Mouse (Mus musculus): ENCODE data around the gene Cebpb. TPM values are rescaled to one million over a fixed set of nuclear protein-coding genes. Genes with fewer than 3 reads are reported as not detected.
A peak's percentile ranks its signal among the peaks of the same experiment; 100 is the strongest.

Cebpb gene
- polyA plus RNA-seq, 1 experiment from 2014 or later: 7.4 TPM

GRCm38 (mm10) chr2:167709969-167710368 lies 21.3 kb downstream of the Cebpb start:
- H3K9ac ChIP-seq: no peak overlapping the region
- ATAC-seq (ENCODE audit: low read depth) (no peak), DNase-seq (no peak)
- H3K9me3 ChIP-seq (replicated peaks): no peaks in the 10 kb centered on the region
- H3K4me2 ChIP-seq: no peak overlapping the region
- no peak overlapping the region; the same call in 1 of the 2 replicates for H3K27ac ChIP-seq
- WGBS (ENCODE audit: insufficient replicate concordance): 40% methylated on average over 6 of the region's 6 CpGs
- no peaks in the 10 kb centered on the region for H3K36me3 ChIP-seq
- peaks cover 16% of the 10 kb centered on the region for H3K4me1 ChIP-seq (replicated peaks)
- no peaks in the 10 kb centered on the region for H3K27me3 ChIP-seq
- H3K4me3 ChIP-seq (replicated peaks): no peak overlapping the region

GRCm38 (mm10) chr2:167710574-167710973 lies 21.9 kb downstream of the Cebpb start:
- Histone ChIP-seq H3K36me3 (no peaks in the 10 kb centered on the region), H3K27me3 (no peaks in the 10 kb centered on the region), H3K9ac (no peak overlapping the region), H3K27ac (no peak overlapping the region; the same call in 1 of the 2 replicates), H3K4me1 (replicated peaks) (peaks cover 16% of the 10 kb centered on the region), H3K4me3 (replicated peaks) (no peak overlapping the region), H3K9me3 (replicated peaks) (no peaks in the 10 kb centered on the region), H3K4me2 (no peak overlapping the region)
- WGBS (ENCODE audit: insufficient replicate concordance): 28% methylated on average over 6 of the region's 6 CpGs
- no peak for DNase-seq
- no peak for ATAC-seq (ENCODE audit: low read depth)

- H3K4me3 ChIP-seq (replicated peaks): no peak overlapping the region
- H3K9ac ChIP-seq: no peak overlapping the region
- H3K36me3 ChIP-seq: no peaks in the 10 kb centered on the region
- DNase-seq (no peak), ATAC-seq (ENCODE audit: low read depth) (no peak)
- no peaks in the 10 kb centered on the region for H3K27me3 ChIP-seq
- no peak overlapping the region for H3K4me2 ChIP-seq
- no peak overlapping the region for H3K27ac ChIP-seq
- WGBS (ENCODE audit: insufficient replicate concordance): 47% methylated on average over 19 of the region's 23 CpGs
- peaks cover 16% of the 10 kb centered on the region for H3K4me1 ChIP-seq (replicated peaks)
- H3K9me3 ChIP-seq (replicated peaks): no peaks in the 10 kb centered on the region
Observed at GRCm38 (mm10) chr2:167712872-167713821, 24.4 kb downstream of the Cebpb start.

GRCm38 (mm10) chr2:167714298-167714697 lies 25.6 kb downstream of the Cebpb start:
- ATAC-seq (ENCODE audit: low read depth) (no peak), DNase-seq (no peak)
- WGBS (ENCODE audit: insufficient replicate concordance): 75% methylated on average over 6 of the region's 6 CpGs
- peaks cover 16% of the 10 kb centered on the region for H3K4me1 ChIP-seq (replicated peaks)
- H3K9ac ChIP-seq: no peak overlapping the region
- H3K4me3 ChIP-seq (replicated peaks): no peak overlapping the region
- H3K9me3 ChIP-seq (replicated peaks): no peaks in the 10 kb centered on the region
- no peaks in the 10 kb centered on the region for H3K36me3 ChIP-seq
- no peak overlapping the region for H3K4me2 ChIP-seq
- no peak overlapping the region for H3K27ac ChIP-seq
- H3K27me3 ChIP-seq: no peaks in the 10 kb centered on the region

GRCm38 (mm10) chr2:167715008-167715407 lies 26.3 kb downstream of the Cebpb start:
- Histone ChIP-seq H3K9me3 (replicated peaks) (no peaks in the 10 kb centered on the region), H3K4me2 (no peak overlapping the region), H3K27ac (no peak overlapping the region), H3K36me3 (no peaks in the 10 kb centered on the region), H3K9ac (no peak overlapping the region), H3K27me3 (no peaks in the 10 kb centered on the region), H3K4me1 (replicated peaks) (peaks cover 13% of the 10 kb centered on the region), H3K4me3 (replicated peaks) (no peak overlapping the region)
- no peak for ATAC-seq (ENCODE audit: low read depth)
- no peak for DNase-seq
- whole genome bisulfite sequencing (ENCODE audit: insufficient replicate concordance): 42% methylated on average over 6 of the region's 6 CpGs

- 11% methylated on average over 1 of the region's 1 CpGs for WGBS (ENCODE audit: insufficient replicate concordance)
- H3K27ac ChIP-seq: peak overlapping the region; percentile 29; the same call in 1 of the 2 replicates
- ATAC-seq (ENCODE audit: low read depth): no peak
Observed at GRCm38 (mm10) chr2:167717208-167717607, 28.5 kb downstream of the Cebpb start.

GRCm38 (mm10) chr2:167719520-167719919 lies 30.8 kb downstream of the Cebpb start:
- no peaks in the 10 kb centered on the region for H3K4me1 ChIP-seq (replicated peaks)
- no peak overlapping the region for H3K4me3 ChIP-seq (replicated peaks)
- WGBS (ENCODE audit: insufficient replicate concordance): 51% methylated on average over 4 of the region's 4 CpGs
- H3K36me3 ChIP-seq: no peaks in the 10 kb centered on the region
- no peak overlapping the region for H3K27ac ChIP-seq
- no peak for DNase-seq
- no peaks in the 10 kb centered on the region for H3K9me3 ChIP-seq (replicated peaks)
- H3K9ac ChIP-seq: no peak overlapping the region
- ATAC-seq (ENCODE audit: low read depth): no peak
- H3K4me2 ChIP-seq: no peak overlapping the region
- peaks cover 8% of the 10 kb centered on the region for H3K27me3 ChIP-seq

More at GRCm38 (mm10) chr2:167717208-167717607, 28.5 kb downstream of the Cebpb start:
- no peak overlapping the region for H3K4me2 ChIP-seq
- no peaks in the 10 kb centered on the region for H3K36me3 ChIP-seq
- H3K4me1 ChIP-seq (replicated peaks): 0 out of 2 replicates have a peak, but pooled peaks cover 4% of the 10 kb centered on the region
- no peaks in the 10 kb centered on the region for H3K9me3 ChIP-seq (replicated peaks)
- H3K9ac ChIP-seq: no peak overlapping the region
- no peak overlapping the region for H3K4me3 ChIP-seq (replicated peaks)
- no peak for DNase-seq
- H3K27me3 ChIP-seq: peaks cover 5% of the 10 kb centered on the region; the same call in 1 of the 2 replicates

- ATAC-seq (ENCODE audit: low read depth): no peak
- 57% methylated on average over 11 of the region's 11 CpGs for whole genome bisulfite sequencing (ENCODE audit: insufficient replicate concordance)
- no peak overlapping the region for H3K27ac ChIP-seq
Observed at GRCm38 (mm10) chr2:167721159-167721882, 32.6 kb downstream of the Cebpb start.

GRCm38 (mm10) chr2:167722538-167722937 lies 33.8 kb downstream of the Cebpb start:
- no peak overlapping the region for H3K9ac ChIP-seq
- H3K36me3 ChIP-seq: no peaks in the 10 kb centered on the region
- no peak overlapping the region for H3K27ac ChIP-seq
- WGBS (ENCODE audit: insufficient replicate concordance): 66% methylated on average over 6 of the region's 6 CpGs
- DNase-seq (no peak), ATAC-seq (ENCODE audit: low read depth) (no peak)
- no peak overlapping the region for H3K4me3 ChIP-seq (replicated peaks)
- H3K4me2 ChIP-seq: no peak overlapping the region
- H3K4me1 ChIP-seq (replicated peaks): no peaks in the 10 kb centered on the region
- no peaks in the 10 kb centered on the region for H3K9me3 ChIP-seq (replicated peaks)
- H3K27me3 ChIP-seq: peaks cover 8% of the 10 kb centered on the region

More at GRCm38 (mm10) chr2:167721159-167721882, 32.6 kb downstream of the Cebpb start:
- Histone ChIP-seq H3K9me3 (replicated peaks) (no peaks in the 10 kb centered on the region), H3K4me3 (replicated peaks) (no peak overlapping the region), H3K9ac (no peak overlapping the region), H3K27me3 (peaks cover 8% of the 10 kb centered on the region), H3K36me3 (no peaks in the 10 kb centered on the region), H3K4me2 (no peak overlapping the region), H3K4me1 (replicated peaks) (no peaks in the 10 kb centered on the region)
- DNase-seq: no peak

GRCm38 (mm10) chr2:167723589-167724206 lies 35.0 kb downstream of the Cebpb start:
- no peak overlapping the region for H3K27ac ChIP-seq
- no peak overlapping the region for H3K4me2 ChIP-seq
- WGBS (ENCODE audit: insufficient replicate concordance): 40% methylated on average over 11 of the region's 11 CpGs
- no peak for DNase-seq
- H3K4me3 ChIP-seq (replicated peaks): no peak overlapping the region
- no peak overlapping the region for H3K9ac ChIP-seq
- no peaks in the 10 kb centered on the region for H3K4me1 ChIP-seq (replicated peaks)
- H3K27me3 ChIP-seq: peaks cover 8% of the 10 kb centered on the region
- no peaks in the 10 kb centered on the region for H3K9me3 ChIP-seq (replicated peaks)
- ATAC-seq (ENCODE audit: low read depth): no peak
- H3K36me3 ChIP-seq: no peaks in the 10 kb centered on the region

GRCm38 (mm10) chr2:167725879-167726278 lies 37.2 kb downstream of the Cebpb start:
- H3K4me1 ChIP-seq (replicated peaks): no peaks in the 10 kb centered on the region
- 72% methylated on average over 10 of the region's 10 CpGs for WGBS (ENCODE audit: insufficient replicate concordance)
- no peak overlapping the region for H3K4me3 ChIP-seq (replicated peaks)
- ATAC-seq (ENCODE audit: low read depth) (no peak), DNase-seq (no peak)
- H3K27me3 ChIP-seq: peaks cover 11% of the 10 kb centered on the region
- no peak overlapping the region for H3K27ac ChIP-seq
- H3K9me3 ChIP-seq (replicated peaks): no peaks in the 10 kb centered on the region
- no peak overlapping the region for H3K4me2 ChIP-seq
- H3K36me3 ChIP-seq: no peaks in the 10 kb centered on the region
- H3K9ac ChIP-seq: no peak overlapping the region

Data from liver, embryonic 13.5 days (tissue).